Mouse (Mus musculus) CH12.LX (cell line): ENCODE measurements around the gene Clasp2. TPM values are rescaled to one million over a fixed set of nuclear protein-coding genes. Genes with fewer than 3 reads are reported as not detected.

Experiments
- DNase-seq: peaks from one replicate; pipeline ENCODE4 v3.0.0-alpha.2; 2013; ENCODE audit errors: extremely low read depth
- H3K27ac ChIP-seq: 2 replicates; pipeline ENCODE4 v1.5.1; 2012; ENCODE audit warnings: low read depth, mild to moderate bottlenecking, control low read depth, moderate library complexity; ENCODE audit not compliant: insufficient read depth
- H3K27me3 ChIP-seq: replicated peaks from 2 replicates; pipeline ENCODE3; 2012; ENCODE audit warnings: inconsistent platforms
- H3K36me3 ChIP-seq, 2 experiments: replicated peaks in 1 of 2; 2 replicates each; pipeline versions ENCODE3 to v1.6.1; 2012; ENCODE audit warnings: inconsistent platforms in 1 of 2, low read length in 1 of 2, mild to moderate bottlenecking in 1 of 2, mixed read lengths in 1 of 2, moderate library complexity in 1 of 2; ENCODE audit not compliant: control insufficient read depth in 1 of 2, insufficient read depth in 1 of 2
- H3K4me1 ChIP-seq, 2 experiments: 2 replicates each; pipeline ENCODE4 v1.6.1; 2012; ENCODE audit warnings: inconsistent platforms in 1 of 2, moderate library complexity in 1 of 2; ENCODE audit not compliant: insufficient read depth in 2 of 2, control insufficient read depth in 1 of 2
- H3K4me2 ChIP-seq: 2 replicates; pipeline ENCODE4 v1.6.1; 2012; ENCODE audit warnings: low read depth, mild to moderate bottlenecking, control low read depth; ENCODE audit not compliant: poor library complexity, insufficient read depth, severe bottlenecking
- H3K4me3 ChIP-seq, 3 experiments: fragments of 150-350 bp in 1 of 3; sonication (generic) in 1 of 3; replicated peaks in 1 of 3; 2 replicates each; pipeline versions ENCODE3 to v1.5.1; 2011 to 2012; ENCODE audit warnings: low read depth in 2 of 3, low read length in 2 of 3, mild to moderate bottlenecking in 2 of 3, moderate library complexity in 2 of 3, control low read depth in 1 of 3, improper control_type of control experiment in 1 of 3, inconsistent platforms in 1 of 3, mixed read lengths in 1 of 3; ENCODE audit not compliant: poor library complexity in 1 of 3
- H3K79me2 ChIP-seq: replicated peaks from 2 replicates; pipeline ENCODE4 v1.6.1; 2012; ENCODE audit warnings: mild to moderate bottlenecking, moderate library complexity; ENCODE audit not compliant: control insufficient read depth, poor library complexity, insufficient read depth, severe bottlenecking; ENCODE audit errors: extremely low read depth
- H3K9ac ChIP-seq: 2 replicates; pipeline ENCODE4 v1.6.1; 2012; ENCODE audit warnings: low read depth, mild to moderate bottlenecking, control low read depth, moderate library complexity; ENCODE audit not compliant: insufficient read depth
- H3K9me3 ChIP-seq: replicated peaks from 2 replicates; pipeline ENCODE3; 2012; ENCODE audit warnings: low read length, inconsistent platforms, mixed read lengths
- CTCF ChIP-seq, 2 experiments: IDR thresholded peaks in 1 of 2; conservative IDR thresholded peaks in 1 of 2; 2 replicates each; pipeline ENCODE4 v1.5.1; 2011 to 2012; ENCODE audit warnings: low read depth in 2 of 2, low read length in 2 of 2, improper control_type of control experiment in 1 of 2, inconsistent platforms in 1 of 2, mild to moderate bottlenecking in 1 of 2, moderate library complexity in 1 of 2
- E2F4 ChIP-seq: IDR thresholded peaks from 2 replicates; pipeline ENCODE4 v1.6.1; 2011; ENCODE audit warnings: low read depth, low read length, improper control_type of control experiment; ENCODE audit not compliant: insufficient replicate concordance
- ELF1 ChIP-seq: IDR thresholded peaks from 2 replicates; pipeline ENCODE4 v1.6.1; 2014; ENCODE audit warnings: low read depth, mild to moderate bottlenecking, inconsistent platforms, low read length, improper control_type of control experiment
- ETS1 ChIP-seq: conservative IDR thresholded peaks from 2 replicates; pipeline ENCODE4 v1.6.1; 2012; ENCODE audit warnings: low read depth, mild to moderate bottlenecking, inconsistent platforms, low read length, improper control_type of control experiment, moderate library complexity
- GABPA ChIP-seq: IDR thresholded peaks from 2 replicates; pipeline ENCODE4 v1.6.1; 2012; ENCODE audit warnings: low read depth, low read length, improper control_type of control experiment, inconsistent platforms; ENCODE audit not compliant: insufficient replicate concordance
- HCFC1 ChIP-seq: IDR thresholded peaks from 2 replicates; pipeline ENCODE4 v1.6.1; 2012; ENCODE audit warnings: low read depth, mild to moderate bottlenecking, inconsistent platforms, low read length, improper control_type of control experiment
- IRF4 ChIP-seq: IDR thresholded peaks from 2 replicates; pipeline ENCODE4 v1.6.1; 2014; ENCODE audit warnings: low read depth, mild to moderate bottlenecking, inconsistent platforms, low read length, improper control_type of control experiment
- JUND ChIP-seq: conservative IDR thresholded peaks from 2 replicates; pipeline ENCODE4 v1.6.1; 2011; ENCODE audit warnings: low read depth, low read length, improper control_type of control experiment
- KAT2A ChIP-seq: IDR thresholded peaks from 2 replicates; pipeline ENCODE4 v1.6.1; 2012; ENCODE audit warnings: low read length, improper control_type of control experiment, inconsistent platforms; ENCODE audit not compliant: insufficient replicate concordance
- MAX ChIP-seq: IDR thresholded peaks from 2 replicates; pipeline ENCODE4 v1.6.1; 2011; ENCODE audit warnings: low read length, improper control_type of control experiment
- MAZ ChIP-seq: IDR thresholded peaks from 2 replicates; pipeline ENCODE4 v1.6.1; 2012; ENCODE audit warnings: low read depth, mild to moderate bottlenecking, inconsistent platforms, low read length, improper control_type of control experiment, moderate library complexity
- MEF2A ChIP-seq: IDR thresholded peaks from 2 replicates; pipeline ENCODE4 v1.6.1; 2014; ENCODE audit warnings: low read depth, mild to moderate bottlenecking, inconsistent platforms, low read length, improper control_type of control experiment, borderline replicate concordance
- NRF1 ChIP-seq: IDR thresholded peaks from 2 replicates; pipeline ENCODE4 v1.6.1; 2014; ENCODE audit warnings: low read depth, mild to moderate bottlenecking, inconsistent platforms, low read length, improper control_type of control experiment, moderate library complexity
- PAX5 ChIP-seq: IDR thresholded peaks from 2 replicates; pipeline ENCODE4 v1.6.1; 2012; ENCODE audit warnings: low read length, inconsistent platforms, mixed read lengths
- POLR2A ChIP-seq: IDR thresholded peaks from 2 replicates; pipeline ENCODE4 v1.6.1; 2011; ENCODE audit warnings: low read depth, mild to moderate bottlenecking, improper control_type of control experiment, low read length
- POLR2AphosphoS2 ChIP-seq: IDR thresholded peaks from 2 replicates; pipeline ENCODE4 v1.6.1; 2011; ENCODE audit warnings: low read depth, low read length, improper control_type of control experiment
- RCOR1 ChIP-seq: conservative IDR thresholded peaks from 2 replicates; pipeline ENCODE4 v1.6.1; 2012; ENCODE audit warnings: low read depth, mild to moderate bottlenecking, inconsistent platforms, low read length, improper control_type of control experiment
- SIN3A ChIP-seq: IDR thresholded peaks from 2 replicates; pipeline ENCODE4 v1.6.1; 2012; ENCODE audit warnings: low read length, improper control_type of control experiment, inconsistent platforms
- SMC3 ChIP-seq: IDR thresholded peaks from 2 replicates; pipeline ENCODE4 v1.6.1; 2011; ENCODE audit warnings: low read depth, low read length, improper control_type of control experiment
- TCF12 ChIP-seq: IDR thresholded peaks from 2 replicates; pipeline ENCODE4 v1.6.1; 2014; ENCODE audit warnings: low read depth, mild to moderate bottlenecking, inconsistent platforms, low read length, improper control_type of control experiment
- UBTF ChIP-seq: IDR thresholded peaks from 2 replicates; pipeline ENCODE4 v1.6.1; 2012; ENCODE audit warnings: low read depth, mild to moderate bottlenecking, inconsistent platforms, low read length, improper control_type of control experiment, moderate library complexity
- USF1 ChIP-seq: IDR thresholded peaks from 2 replicates; pipeline ENCODE4 v1.6.1; 2014; ENCODE audit warnings: low read depth, mild to moderate bottlenecking, inconsistent platforms, low read length, improper control_type of control experiment
- USF2 ChIP-seq: conservative IDR thresholded peaks from 2 replicates; pipeline ENCODE4 v1.6.1; 2011; ENCODE audit warnings: low read depth, low read length, improper control_type of control experiment
- ZC3H11A ChIP-seq: IDR thresholded peaks from 2 replicates; pipeline ENCODE4 v1.6.1; 2012; ENCODE audit warnings: low read depth, mild to moderate bottlenecking, inconsistent platforms, low read length, improper control_type of control experiment
- ZKSCAN1 ChIP-seq: IDR thresholded peaks from 2 replicates; pipeline ENCODE4 v1.6.1; 2012; ENCODE audit warnings: low read depth, inconsistent platforms, low read length, improper control_type of control experiment, borderline replicate concordance
- ZMIZ1 ChIP-seq: IDR thresholded peaks from 2 replicates; pipeline ENCODE4 v1.6.1; 2012; ENCODE audit warnings: low read depth, mild to moderate bottlenecking, inconsistent platforms, low read length, improper control_type of control experiment
- ZNF384 ChIP-seq: IDR thresholded peaks from 2 replicates; pipeline ENCODE4 v1.6.1; 2012; ENCODE audit warnings: low read depth, low read length, improper control_type of control experiment, inconsistent platforms
- dilution Hi-C: fragments of 300-500 bp; cut with MboI; formaldehyde crosslinking; loops from 2 replicates; pipeline ENCODE4 v1.14.3; 2020; ENCODE audit warnings: low sequenced_read_pairs; ENCODE audit not compliant: extremely low pct_unique_long_range_greater_than_20kb, extremely low pct_ligation_motif_present
- in situ Hi-C: fragments of 300-500 bp; cut with MboI; formaldehyde crosslinking; loops from 3 replicates; pipeline ENCODE4 v1.14.3; 2019; ENCODE audit warnings: low sequenced_read_pairs, low pct_ligation_motif_present, low pct_unique_long_range_greater_than_20kb, mixed read lengths
- polyA plus RNA-seq: library from polyadenylated mRNA; unstranded; fragments of >175 nt; gene quantifications from 2 replicates; pipeline ENCODE4 v1.2.1, GENCODE M21; 2012; ENCODE audit warnings: low read depth; ENCODE audit not compliant: insufficient read length
- total RNA-seq, 2 experiments: library from RNA; depleted of rRNA; stranded (reverse); fragments of 300-350 nt in 1 of 2; fragments of >200 nt in 1 of 2; gene quantifications; 2 replicates each; pipeline ENCODE4 v1.2.3; 2012 to 2014

Clasp2 gene
- total and polyA plus RNA-seq, 3 experiments, result 23.9 to 32.4 (median 27.0) TPM

DNA sequence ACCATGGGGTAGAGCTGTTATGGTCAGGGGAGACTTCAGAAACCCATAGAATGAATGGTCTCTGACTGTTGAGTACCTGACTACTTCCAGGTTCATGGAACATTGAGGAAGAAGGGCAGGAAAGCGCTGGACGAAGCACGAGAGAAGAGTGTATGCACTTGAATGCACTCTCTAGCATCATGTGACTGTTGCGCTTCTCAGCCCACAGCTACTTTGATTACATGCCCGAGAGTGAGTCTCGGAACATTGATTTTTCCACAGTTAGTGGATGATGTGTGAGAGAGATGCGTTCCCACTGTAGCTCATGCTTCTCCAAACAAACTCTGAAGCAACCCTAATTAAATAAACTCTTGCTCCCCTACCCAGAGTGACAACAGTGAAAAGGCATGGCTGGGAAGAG is 92.2 kb downstream of the Clasp2 start:
- Histone ChIP-seq H3K27ac (no peak overlapping the region), H3K4me1 (peaks cover 0 to 2% of the 10 kb centered on the region in 2 experiments; a peak in 2 of 4 replicates), H3K4me3 (no peak overlapping the region), H3K9ac (no peak overlapping the region), H3K9me3 (no peaks in the 10 kb centered on the region), H3K4me2 (no peak overlapping the region), H3K36me3 (peaks cover 4 to 37% of the 10 kb centered on the region in 2 experiments), H3K27me3 (no peaks in the 10 kb centered on the region), H3K79me2 (no peaks in the 10 kb centered on the region)
- TF ChIP-seq GABPA (no peak), SIN3A (no peak), POLR2AphosphoS2 (no peak), SMC3 (no peak), UBTF (no peak), MAX (no peak), MAZ (no peak)
- no peak for DNase-seq
- in situ Hi-C loops (no loop called here), dilution Hi-C loops (no loop called here)

DNA sequence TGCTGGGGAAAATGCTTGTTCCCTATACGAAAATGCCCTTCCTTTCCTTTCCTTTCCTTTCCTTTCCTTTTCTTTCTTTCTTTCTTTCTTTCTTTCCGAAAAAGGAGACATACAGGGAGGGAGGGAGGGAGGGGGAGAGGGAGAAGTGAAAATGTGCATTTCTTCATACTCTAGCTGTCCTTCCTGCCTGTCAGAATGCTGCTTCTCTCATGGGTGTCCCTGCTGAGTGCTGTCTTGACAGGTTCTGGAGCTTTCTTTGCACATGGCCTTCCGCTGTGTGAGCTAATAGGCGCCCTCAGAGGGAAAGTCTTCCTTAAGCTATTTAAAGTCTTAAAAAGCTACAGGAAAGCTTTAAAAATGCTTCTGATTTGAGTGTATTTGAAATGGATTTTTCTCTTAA is 95.7 kb downstream of the Clasp2 start:
- Histone ChIP-seq H3K4me1 (no peaks in the 10 kb centered on the region), H3K27ac (no peak overlapping the region), H3K4me2 (no peak overlapping the region), H3K27me3 (no peaks in the 10 kb centered on the region), H3K9ac (no peak overlapping the region), H3K4me3 (no peak overlapping the region), H3K9me3 (no peaks in the 10 kb centered on the region), H3K79me2 (no peaks in the 10 kb centered on the region), H3K36me3 (peaks cover 4 to 45% of the 10 kb centered on the region in 2 experiments)
- in situ Hi-C loops (no loop called here), dilution Hi-C loops (no loop called here)
- TF ChIP-seq ZC3H11A (no peak), KAT2A (no peak), POLR2AphosphoS2 (no peak), USF1 (no peak), MEF2A (no peak), RCOR1 (no peak), ZMIZ1 (no peak), POLR2A (no peak), NRF1 (no peak)
- DNase-seq, result no peak

- peaks cover 4 to 43% of the 10 kb centered on the region in 2 experiments for H3K36me3 ChIP-seq
- H3K9me3 ChIP-seq, result no peaks in the 10 kb centered on the region
- no peak overlapping the region for H3K4me2 ChIP-seq
- dilution Hi-C loops, result no loop called here
- in situ Hi-C loops, result no loop called here
- no peaks in the 10 kb centered on the region for H3K79me2 ChIP-seq
- no peaks in the 10 kb centered on the region for H3K4me1 ChIP-seq
- no peak overlapping the region for H3K27ac ChIP-seq
- no peaks in the 10 kb centered on the region for H3K27me3 ChIP-seq
- no peak overlapping the region for H3K4me3 ChIP-seq
- H3K9ac ChIP-seq, result no peak overlapping the region
- no peak for DNase-seq
- TF ChIP-seq PAX5 (no peak), ELF1 (no peak), ZKSCAN1 (no peak), KAT2A (no peak), TCF12 (no peak), MEF2A (no peak), JUND (no peak), ETS1 (no peak), HCFC1 (no peak), ZNF384 (no peak), IRF4 (no peak), NRF1 (no peak), USF1 (no peak), CTCF (conservative IDR thresholded peaks at IDR 0.05 in 1 of 2, IDR thresholded peaks at IDR 0.05 in 1 of 2; ENCODE audit: low read depth in 2 of 2, low read length in 2 of 2) (no peak), POLR2AphosphoS2 (no peak), E2F4 (no peak), USF2 (no peak)
Measured at GRCm38 (mm10) chr9:113837461-113837860, 96.2 kb downstream of the Clasp2 start.
